Mouse (Mus musculus) left cerebral cortex, postnatal 4 days (tissue): Measurements from ENCODE around the gene Praf2. TPM values are rescaled to one million over a fixed set of nuclear protein-coding genes. Genes with fewer than 3 reads are reported as not detected.
"Not testable (repeated sequence)": the region's sequence is repeated elsewhere in the genome, so short reads cannot be mapped to it uniquely, and the experiment has no call there.

Experiments
- DNase-seq: peaks from one replicate; pipeline ENCODE4 v3.0.0-alpha.2; 2022
- intact Hi-C: fragments of 180-260 bp; cut with DNase I; formaldehyde crosslinking; loops from one replicate; pipeline ENCODE4 v1.15.1; 2025
- total RNA-seq, 2 experiments: library from RNA; stranded (reverse); gene quantifications; 2 replicates each; pipeline ENCODE4 v1.2.3; 2021

Gene Praf2
- total RNA-seq, result 10 to 100 TPM; 70.0 to 84.0 TPM

GRCm38 (mm10) chrX:7728215-7728921, at the start of gene Praf2:
TSS of gene Praf2 (plus strand) at chrX:7728439.
- intact Hi-C loops, result no loop called here
- peak; percentile 78 for DNase-seq

GRCm38 (mm10) chrX:7678986-7679385, 49.3 kb upstream of the Praf2 start:
- intact Hi-C loops, result no loop called here
- DNase-seq, result no peak

- intact Hi-C loops, result no loop called here
- peak; percentile 89 for DNase-seq
Observed at GRCm38 (mm10) chrX:7679405-7680056, 48.7 kb upstream of the Praf2 start.

GRCm38 (mm10) chrX:7680057-7680412, 48.2 kb upstream of the Praf2 start:
- DNase-seq, result no peak
- intact Hi-C loops, result no loop called here

- intact Hi-C loops, result no loop called here
- DNase-seq, result no peak
Observed at GRCm38 (mm10) chrX:7680864-7681263, 47.4 kb upstream of the Praf2 start, which contains the start of gene Magix. TSS of gene Magix (minus strand) at chrX:7681251.

- DNase-seq, result no peak
- intact Hi-C loops, result no loop called here
Observed at GRCm38 (mm10) chrX:7688321-7688720, 39.9 kb upstream of the Praf2 start.

- DNase-seq, result no peak
- intact Hi-C loops, result no loop called here
Observed at GRCm38 (mm10) chrX:7690486-7690885, 37.8 kb upstream of the Praf2 start.

- intact Hi-C loops, result no loop called here
- DNase-seq, result peak; percentile 14
Observed at GRCm38 (mm10) chrX:7692862-7693261, 35.4 kb upstream of the Praf2 start.

GRCm38 (mm10) chrX:7696520-7696919, 31.7 kb upstream of the Praf2 start:
- intact Hi-C loops, result no loop called here
- DNase-seq, result no peak

- intact Hi-C loops, result no loop called here
- DNase-seq, result peak; percentile 77
Observed at GRCm38 (mm10) chrX:7696954-7697381, 31.3 kb upstream of the Praf2 start, which contains the start of gene Gpkow. TSS of gene Gpkow (plus strand) at chrX:7697131.

GRCm38 (mm10) chrX:7713764-7714134, 14.5 kb upstream of the Praf2 start:
- DNase-seq, intact Hi-C loops: not testable (repeated sequence)

GRCm38 (mm10) chrX:7714135-7714899, 13.9 kb upstream of the Praf2 start, which contains the start of gene Wdr45:
TSS of gene Wdr45 (plus strand) at chrX:7714333.
- peak; percentile 94 for DNase-seq
- intact Hi-C loops, result not testable (repeated sequence)

GRCm38 (mm10) chrX:7716058-7716457, 12.2 kb upstream of the Praf2 start:
- DNase-seq, intact Hi-C loops: not testable (repeated sequence)

GRCm38 (mm10) chrX:7721514-7722281, 6.5 kb upstream of the Praf2 start, which contains the start of gene Gm45208:
TSS of gene Gm45208 (plus strand) at chrX:7722245.
- DNase-seq, result peak; percentile 43
- intact Hi-C loops, result no loop called here

- intact Hi-C loops, result no loop called here
Observed at GRCm38 (mm10) chrX:7722282-7722611, 6.0 kb upstream of the Praf2 start.

GRCm38 (mm10) chrX:7722691-7723090, 5.5 kb upstream of the Praf2 start:
- intact Hi-C loops, result no loop called here
- DNase-seq, result no peak

More at GRCm38 (mm10) chrX:7722282-7722611, 6.0 kb upstream of the Praf2 start:
- DNase-seq, result no peak

- no peak for DNase-seq
- intact Hi-C loops, result no loop called here
Observed at GRCm38 (mm10) chrX:7724135-7724534, 4.1 kb upstream of the Praf2 start.

GRCm38 (mm10) chrX:7725841-7726240, 2.4 kb upstream of the Praf2 start:
- intact Hi-C loops, result no loop called here
- DNase-seq, result no peak

- intact Hi-C loops, result no loop called here
- no peak for DNase-seq
Observed at GRCm38 (mm10) chrX:7727176-7727575, 1.1 kb upstream of the Praf2 start.

- no peak for DNase-seq
- intact Hi-C loops, result no loop called here
Observed at GRCm38 (mm10) chrX:7728922-7729265, 655 bp downstream of the Praf2 start.
